Mouse (Mus musculus) left cerebral cortex, adult 18-20 months (tissue): ENCODE data around the gene Snx30. TPM values are rescaled to one million over a fixed set of nuclear protein-coding genes. Genes with fewer than 3 reads are reported as not detected.
A peak's percentile ranks its signal among the peaks of the same experiment; 100 is the strongest.

ENCODE experiments used
- DNase-seq, 2 experiments: peaks; one replicate each; pipeline ENCODE4 v3.0.0; 2021 to 2022; ENCODE audit warnings: low spot score in 2 of 2, mixed read lengths in 1 of 2
- total RNA-seq, 2 experiments: library from RNA; stranded (reverse); gene quantifications; 2 replicates each; pipeline ENCODE4 v1.2.3; 2021

Gene Snx30
- total RNA-seq, 2 experiments from 2014 or later, result 38.7 to 40.8 TPM

GRCm38 (mm10) chr4:59898521-59898919 lies 92.9 kb downstream of the Snx30 start:
- DNase-seq, result no peak

GRCm38 (mm10) chr4:59901810-59902209 lies 96.2 kb downstream of the Snx30 start:
- DNase-seq, result no peak

- no peak for DNase-seq
Observed at GRCm38 (mm10) chr4:59902547-59902946, 96.9 kb downstream of the Snx30 start.

- DNase-seq, result no peak
Observed at GRCm38 (mm10) chr4:59907092-59907491, 101.5 kb downstream of the Snx30 start.

GRCm38 (mm10) chr4:59907657-59908230 lies 102.1 kb downstream of the Snx30 start:
- DNase-seq, result no peak

GRCm38 (mm10) chr4:59908785-59909184 lies 103.1 kb downstream of the Snx30 start:
- DNase-seq, result no peak

- no peak for DNase-seq
Observed at GRCm38 (mm10) chr4:59914608-59915403, 109.2 kb downstream of the Snx30 start, which contains the start of gene Slc46a2. Gene Slc46a2 (minus strand): TSS chr4:59915056.

- DNase-seq, result no peak
Observed at GRCm38 (mm10) chr4:59917966-59918365, 112.3 kb downstream of the Snx30 start.

- no peak for DNase-seq
Observed at GRCm38 (mm10) chr4:59925082-59925481, 119.4 kb downstream of the Snx30 start.

- no peak for DNase-seq
Observed at GRCm38 (mm10) chr4:59927666-59928065, 122.0 kb downstream of the Snx30 start.

GRCm38 (mm10) chr4:59928347-59928746 lies 122.7 kb downstream of the Snx30 start:
- DNase-seq, result peak; percentile 69

GRCm38 (mm10) chr4:59932505-59933281 lies 127.1 kb downstream of the Snx30 start:
- no peak for DNase-seq

GRCm38 (mm10) chr4:59937543-59937942 lies 131.9 kb downstream of the Snx30 start:
- no peak for DNase-seq

Other genes starting within 250 kb of the Snx30 start
- gene Hsdl2, start 224.3 kb upstream of the Snx30 start, total RNA-seq, result 10 to 100 TPM; 25.7 to 28.1 TPM
- 10 to 100 TPM; 11.6 to 13.1 TPM for gene E130308A19Rik, start 179.6 kb upstream of the Snx30 start, total RNA-seq
- 10 to 100 TPM; 21.7 to 27.0 TPM for gene Inip, start 4.3 kb upstream of the Snx30 start, total RNA-seq
- not detected for gene Slc46a2, start 109.2 kb downstream of the Snx30 start, total RNA-seq
- not detected for gene Mup4, start 154.9 kb downstream of the Snx30 start, total RNA-seq
- not detected for gene Mup6, start 158.5 kb downstream of the Snx30 start, total RNA-seq